Mouse (Mus musculus): Measurements from ENCODE around the gene Rbbp4.

- TF ChIP-seq CTCF (IDR thresholded peaks at IDR 0.05; ENCODE audit: control insufficient read depth, insufficient read depth, low read length) (no peak), POLR2A (IDR thresholded peaks at IDR 0.05; ENCODE audit: borderline replicate concordance, control insufficient read depth, low read depth, low read length) (no peak)
Measured at GRCm38 (mm10) chr4:129362771-129363170, 27.6 kb upstream of the Rbbp4 start.

Measured in bone marrow, adult 2 months (tissue).